Mouse (Mus musculus): Measurements from ENCODE around the gene Gkn1.

DNA sequence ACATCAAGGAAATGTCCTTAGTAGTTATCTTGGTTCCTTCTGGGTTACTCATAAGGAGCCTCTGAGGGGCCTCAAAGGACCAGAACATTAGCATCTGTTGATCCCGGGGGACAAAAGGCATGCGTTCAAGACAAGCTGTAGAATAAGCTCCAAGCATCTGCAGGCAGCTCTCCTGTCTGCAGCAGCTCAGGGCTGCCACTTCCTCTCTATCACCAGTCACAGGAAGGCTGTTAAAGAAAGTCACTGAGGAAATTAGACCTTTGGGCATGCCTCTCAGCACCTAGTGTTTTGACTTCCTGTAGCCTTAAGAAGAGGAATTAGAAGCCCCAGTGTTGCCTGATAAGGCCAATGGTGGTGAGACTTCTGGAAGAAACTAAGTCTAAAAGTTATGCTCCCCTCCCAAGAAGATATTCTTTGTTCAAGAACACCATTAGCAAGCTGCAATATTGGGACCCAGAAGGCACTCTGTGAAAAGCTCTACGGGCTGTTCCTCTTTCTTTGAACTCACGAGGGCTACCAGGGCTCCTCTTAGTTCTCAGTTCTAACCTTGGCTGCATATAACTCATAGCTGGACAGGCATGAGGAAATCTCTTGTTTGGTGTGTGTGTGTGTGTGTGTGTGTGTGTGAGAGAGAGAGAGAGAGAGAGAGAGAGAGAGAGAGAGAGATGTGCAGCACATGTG is 49.3 kb upstream of the Gkn1 start:
- TF ChIP-seq POLR2A (IDR thresholded peaks at IDR 0.05; ENCODE audit: insufficient read depth, low read length) (no peak), CTCF (IDR thresholded peaks at IDR 0.05; ENCODE audit: low read depth, low read length) (no peak), EP300 (IDR thresholded peaks at IDR 0.05; ENCODE audit: insufficient read depth, low read depth, low read length) (no peak)

All from ES-Bruce4 (cell line).